Mouse (Mus musculus) Patski (cell line): ENCODE measurements around the gene Il21r. TPM values are rescaled to one million over a fixed set of nuclear protein-coding genes. Genes with fewer than 3 reads are reported as not detected.

Experiments used
- ATAC-seq: fragments of 100-300 bp; one replicate; pipeline ENCODE4 v1.8.0; 2021
- CTCF ChIA-PET: fragments of 350-600 bp; sonication (Branson Sonifier 250); formaldehyde crosslinking; loops from one replicate; lab custom pipeline; 2022; ENCODE audit warnings: inconsistent platforms; lab: Charles Lee
- POLR2A ChIA-PET: fragments of 350-600 bp; sonication (Branson Sonifier 250); formaldehyde crosslinking; loops from one replicate; lab custom pipeline; 2022; ENCODE audit warnings: antibody characterized with exemption, inconsistent platforms; lab: Charles Lee
- DNase-seq: peaks from one replicate; pipeline ENCODE4 v3.0.0-alpha.2; 2011; ENCODE audit warnings: low read depth, low spot score
- H3K27me3 ChIP-seq: fragments of 371-371 bp; one replicate; pipeline ENCODE4 v1.5.1; 2021
- CTCF ChIP-seq: fragments of 100-300 bp; IDR thresholded peaks from one replicate; pipeline ENCODE4 v1.5.1; 2021
- in situ Hi-C: fragments of 300-500 bp; cut with MboI; formaldehyde crosslinking; loops from 3 replicates; pipeline ENCODE4 v1.11.1; 2018; ENCODE audit warnings: low pct_unique_long_range_greater_than_20kb, mixed read lengths
- polyA plus RNA-seq: library from polyadenylated mRNA; unstranded; gene quantifications from one replicate; pipeline ENCODE4 v1.2.3, GENCODE M21; 2021

The Il21r gene
- polyA plus RNA-seq = not detected

DNA sequence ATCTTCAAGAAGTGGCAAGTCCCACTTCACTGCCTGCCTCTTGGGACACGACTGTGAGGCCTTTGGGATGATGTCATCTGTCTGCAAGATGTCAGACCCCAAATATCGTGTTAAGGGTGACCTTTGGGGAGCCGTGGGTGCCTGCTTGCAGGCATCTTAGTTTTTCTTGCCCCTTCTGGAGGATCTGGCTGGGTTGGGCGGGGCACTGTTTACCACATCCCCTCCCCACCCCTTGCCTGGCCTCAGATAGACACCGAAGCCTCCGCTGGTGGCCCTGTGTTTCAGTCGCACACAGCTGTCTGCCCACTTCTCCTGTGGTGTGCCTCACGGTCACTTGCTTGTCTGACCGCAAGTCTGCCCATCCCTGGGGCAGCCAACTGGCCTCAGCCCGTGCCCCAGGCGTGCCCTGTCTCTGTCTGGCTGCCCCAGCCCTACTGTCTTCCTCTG is at the start of gene Il21r:
TSS of gene Il21r (plus strand) at position 245 of the 447 bp plus-strand sequence.
- CTCF ChIA-PET = no interaction called here
- peaks cover 3% of the 10 kb centered on the region for H3K27me3 ChIP-seq
- in situ Hi-C loops = no loop called here
- DNase-seq (no peak), ATAC-seq (no peak)
- no peak for TF ChIP-seq CTCF
- POLR2A ChIA-PET = no interaction called here

DNA sequence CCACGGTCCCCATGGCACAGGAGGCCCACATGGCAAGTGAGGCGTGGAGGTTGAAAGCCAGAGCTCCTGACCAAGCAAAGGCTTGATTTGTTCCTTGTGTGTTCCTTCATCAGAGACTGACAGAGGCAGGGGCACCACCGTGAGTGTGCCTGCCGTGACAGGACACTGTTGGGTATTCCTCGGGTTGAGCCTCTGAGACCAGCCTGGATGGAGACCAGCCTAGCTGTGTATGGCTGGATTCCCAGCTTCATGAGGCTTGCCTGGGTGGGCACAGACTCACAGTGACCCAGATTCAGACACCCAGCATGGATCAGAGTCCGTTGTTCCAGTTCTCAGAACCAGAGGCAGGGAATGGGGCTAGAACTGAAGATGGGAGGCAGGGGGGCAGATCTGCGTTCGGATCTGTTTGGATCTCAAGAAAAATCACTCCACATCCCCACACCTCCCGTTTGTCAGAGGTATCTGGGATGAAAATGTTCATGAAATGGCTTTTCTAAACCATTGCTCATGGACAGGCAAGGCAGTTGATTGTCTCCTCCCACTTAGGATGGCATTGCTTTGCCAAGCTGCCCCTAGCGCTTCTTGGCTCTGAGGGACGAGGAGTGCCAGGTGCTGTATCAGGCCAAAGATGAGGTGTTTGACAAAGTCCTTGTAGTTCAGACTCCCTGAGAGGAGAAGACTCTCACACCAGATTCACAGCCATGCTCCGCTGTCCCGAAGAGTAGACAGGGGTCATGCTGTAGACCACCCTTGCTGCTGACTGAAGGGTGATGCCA is 49.4 kb upstream of the Il21r start:
- DNase-seq = no peak
- POLR2A ChIA-PET = no interaction called here
- in situ Hi-C loops = no loop called here
- CTCF ChIA-PET = no interaction called here
- ATAC-seq = no peak
- TF ChIP-seq CTCF = no peak
- H3K27me3 ChIP-seq = no peaks in the 10 kb centered on the region

DNA sequence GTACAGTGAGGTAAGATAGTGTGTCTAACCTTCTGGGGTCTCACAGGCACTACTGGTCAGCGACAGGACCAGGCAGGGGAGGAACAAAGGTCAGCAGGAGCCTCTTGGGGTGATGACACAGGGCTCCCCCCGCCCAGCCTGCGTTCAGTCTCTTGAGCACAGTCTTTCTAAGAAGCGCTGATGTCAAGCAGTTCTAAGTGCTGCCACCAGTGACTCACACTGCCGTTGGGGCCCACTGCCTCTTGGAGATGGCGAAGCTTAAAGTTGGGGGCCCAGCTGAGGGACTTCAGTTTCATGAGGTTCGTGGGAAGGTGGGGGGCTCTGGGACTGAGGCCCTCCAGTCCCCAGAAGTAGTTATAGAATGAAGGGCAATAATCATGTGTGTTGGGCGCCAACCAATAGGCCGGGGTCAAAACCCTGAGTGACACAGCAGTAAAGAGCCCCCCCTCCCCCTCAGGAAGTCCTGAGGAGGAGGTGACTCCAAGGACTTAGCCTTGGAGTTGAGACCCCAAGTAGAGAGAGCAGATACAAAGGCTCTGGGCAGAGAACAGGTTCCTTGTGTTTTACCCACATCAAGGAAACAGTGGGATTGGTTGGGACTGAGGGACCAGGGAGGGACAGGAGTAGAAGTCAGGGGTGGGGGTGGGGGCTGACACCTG is 48.6 kb upstream of the Il21r start:
- CTCF ChIA-PET = no interaction called here

DNA sequence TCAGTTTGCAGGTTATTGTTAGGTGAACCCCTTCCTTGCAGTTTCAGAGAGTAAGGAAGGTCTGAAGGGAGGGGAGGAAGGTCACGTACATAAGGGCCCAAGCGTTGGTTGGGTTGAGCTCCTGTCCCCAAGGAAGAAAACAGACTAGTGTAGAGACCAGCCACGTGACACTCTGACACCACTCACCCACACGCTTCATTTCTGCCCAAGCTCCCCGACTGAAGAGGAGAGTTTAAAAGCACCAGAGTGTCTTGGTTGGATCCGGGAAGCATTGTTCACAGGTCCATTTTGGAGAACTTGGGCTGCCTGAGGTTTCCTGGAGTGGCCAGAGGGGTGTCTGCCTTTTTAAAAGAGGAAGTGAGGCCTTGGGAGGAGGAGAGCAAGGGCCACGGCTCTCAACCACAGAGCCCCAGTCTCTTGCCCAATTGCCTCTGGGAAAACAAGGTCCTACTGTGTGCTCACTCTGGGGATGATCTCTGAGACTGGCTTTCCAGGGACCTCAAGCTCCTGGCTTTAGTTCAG is 47.8 kb upstream of the Il21r start:
- no peak for ATAC-seq
- no peaks in the 10 kb centered on the region for H3K27me3 ChIP-seq
- TF ChIP-seq CTCF = no peak
- CTCF ChIA-PET = no interaction called here
- POLR2A ChIA-PET = no interaction called here
- no peak for DNase-seq
- in situ Hi-C loops = no loop called here

More for the DNA sequence above, 48.6 kb upstream of the Il21r start:
- in situ Hi-C loops = no loop called here
- ATAC-seq = no peak
- POLR2A ChIA-PET = no interaction called here
- TF ChIP-seq CTCF = no peak
- no peak for DNase-seq
- H3K27me3 ChIP-seq = no peaks in the 10 kb centered on the region

DNA sequence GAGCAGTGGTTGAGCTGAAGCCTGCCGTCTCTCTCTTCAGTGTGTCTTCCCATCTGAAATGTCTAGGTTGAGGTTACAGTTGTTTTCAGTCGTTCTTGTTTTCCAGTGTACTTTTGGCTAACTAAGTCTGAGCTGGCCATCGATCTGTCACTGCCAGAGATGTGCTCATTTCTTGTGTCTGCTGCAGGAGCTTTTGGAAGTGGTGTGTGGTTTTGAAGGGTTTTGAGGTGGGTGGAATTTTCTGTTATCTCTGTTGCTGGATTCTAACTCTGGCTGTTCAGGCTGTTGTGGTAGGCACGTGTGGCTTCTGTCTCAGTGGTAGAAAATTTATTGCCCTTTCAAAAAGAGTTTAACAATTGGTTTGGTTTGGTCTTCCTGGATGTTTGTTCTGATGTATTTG is 47.1 kb upstream of the Il21r start:
- CTCF ChIA-PET = interaction anchor here (1.3 kb wide), 1 partner anchor 85 kb away, joined by 3 read pairs; no protein-coding TSS in a partner anchor
- POLR2A ChIA-PET = no interaction called here
- TF ChIP-seq CTCF = no peak

DNA sequence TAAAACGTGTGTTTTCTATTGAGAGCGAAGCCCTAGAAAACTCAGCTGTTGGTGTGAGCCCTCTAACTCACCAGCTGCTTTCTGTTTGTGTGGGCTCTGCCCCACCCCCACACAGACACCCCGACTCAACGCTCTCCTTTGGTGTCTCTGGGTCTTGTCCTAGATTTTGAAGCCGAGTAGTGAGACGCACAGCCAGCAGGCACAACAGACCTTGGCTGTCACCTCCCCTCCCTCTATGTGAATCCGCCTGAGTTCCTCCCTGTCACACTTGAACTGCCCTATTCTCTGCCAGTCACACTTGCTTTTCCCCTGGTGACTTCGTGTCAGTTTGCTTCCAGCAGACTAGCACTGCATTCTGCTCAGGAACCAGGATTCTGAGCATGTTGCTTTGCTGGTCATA is 46.4 kb upstream of the Il21r start:
- ChIA-PET CTCF (interaction anchor here (1.3 kb wide), 1 partner anchor 85 kb away, joined by 3 read pairs; no protein-coding TSS in a partner anchor), POLR2A (no interaction called here)
- H3K27me3 ChIP-seq = no peaks in the 10 kb centered on the region
- in situ Hi-C loops = no loop called here
- no peak for ATAC-seq
- TF ChIP-seq CTCF = no peak
- no peak for DNase-seq

More for the DNA sequence above, 47.1 kb upstream of the Il21r start:
- H3K27me3 ChIP-seq = no peaks in the 10 kb centered on the region
- in situ Hi-C loops = no loop called here
- DNase-seq (no peak), ATAC-seq (no peak)

DNA sequence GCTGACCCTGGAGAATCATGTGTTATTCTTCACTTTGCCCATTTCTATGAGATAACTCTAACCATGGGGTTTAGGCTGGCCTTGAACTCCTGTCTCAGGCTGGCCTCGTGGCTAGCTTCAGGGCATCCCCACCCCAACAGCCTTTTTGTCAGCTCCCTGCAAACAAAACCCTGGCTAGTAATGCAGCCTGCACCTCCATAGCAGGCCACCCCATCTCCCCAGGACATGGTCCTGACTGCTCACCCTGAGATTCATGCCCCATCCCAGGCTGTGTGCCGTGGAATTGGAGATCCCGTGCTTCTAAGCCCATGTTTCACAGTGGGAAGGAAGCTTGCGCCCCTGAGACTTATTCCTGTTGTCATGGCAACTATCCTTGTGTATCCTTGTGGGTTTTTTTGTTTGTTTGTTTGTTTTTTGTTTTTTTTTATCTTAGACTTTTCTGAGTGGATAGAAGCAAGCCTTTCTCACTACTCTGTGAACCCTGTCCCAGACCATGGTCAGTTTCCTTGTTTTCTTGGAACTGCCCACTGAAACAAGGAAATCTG is 44.8 kb upstream of the Il21r start:
- POLR2A ChIA-PET = interaction anchor here (1.9 kb wide), 1 partner anchor 11 kb away, joined by 4 read pairs; no protein-coding TSS in a partner anchor
- no peak for DNase-seq
- no peaks in the 10 kb centered on the region for H3K27me3 ChIP-seq
- CTCF ChIA-PET = no interaction called here
- ATAC-seq = no peak
- in situ Hi-C loops = no loop called here
- no peak for TF ChIP-seq CTCF

DNA sequence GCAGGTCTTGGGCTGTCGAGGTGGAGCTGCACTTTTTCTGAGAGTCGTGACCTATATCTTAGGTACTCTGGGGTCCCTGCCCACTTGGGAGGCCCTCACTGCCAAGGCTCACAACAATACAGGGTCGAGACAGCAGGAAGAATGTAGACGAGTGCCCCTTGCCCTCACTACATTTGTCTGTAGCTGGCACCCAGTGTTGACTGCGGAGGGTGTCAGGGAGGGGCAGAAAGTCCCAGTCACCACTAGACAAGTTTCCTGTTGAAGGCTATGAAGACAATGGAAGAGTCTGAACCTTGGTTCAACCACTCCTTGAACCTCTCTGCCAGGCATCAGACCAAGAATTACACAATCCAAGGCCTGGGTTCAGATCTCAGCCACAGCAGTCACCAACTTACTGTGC is 44.2 kb upstream of the Il21r start:
- ATAC-seq = no peak
- DNase-seq = no peak
- POLR2A ChIA-PET = interaction anchor here (1.9 kb wide), 1 partner anchor 10 kb away, joined by 4 read pairs; no protein-coding TSS in a partner anchor

DNA sequence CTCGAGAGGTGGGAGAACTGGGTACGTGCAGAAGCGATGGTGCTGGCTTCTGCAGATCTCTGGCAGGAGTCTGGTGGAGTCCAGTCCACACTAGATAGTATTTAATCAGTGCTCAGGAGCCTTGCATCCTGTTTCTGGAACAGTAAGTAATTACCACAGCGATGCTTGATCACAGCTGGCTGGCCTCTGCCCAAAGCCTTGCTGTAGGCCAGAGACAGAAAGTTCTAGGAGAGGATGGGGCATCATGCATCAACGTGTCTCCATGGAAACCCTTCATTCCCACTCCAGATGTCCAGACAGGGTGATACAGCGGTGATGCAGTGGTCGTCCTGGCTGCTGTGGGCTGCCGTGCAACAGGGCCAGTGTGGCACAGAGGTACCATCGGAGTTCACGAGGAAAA is 43.7 kb upstream of the Il21r start:
- CTCF ChIA-PET = no interaction called here
- ATAC-seq = no peak
- POLR2A ChIA-PET = no interaction called here
- TF ChIP-seq CTCF = no peak
- DNase-seq = no peak
- in situ Hi-C loops = no loop called here
- H3K27me3 ChIP-seq = no peaks in the 10 kb centered on the region

More for the DNA sequence above, 44.2 kb upstream of the Il21r start:
- no peaks in the 10 kb centered on the region for H3K27me3 ChIP-seq
- in situ Hi-C loops = no loop called here
- TF ChIP-seq CTCF = no peak
- CTCF ChIA-PET = no interaction called here

DNA sequence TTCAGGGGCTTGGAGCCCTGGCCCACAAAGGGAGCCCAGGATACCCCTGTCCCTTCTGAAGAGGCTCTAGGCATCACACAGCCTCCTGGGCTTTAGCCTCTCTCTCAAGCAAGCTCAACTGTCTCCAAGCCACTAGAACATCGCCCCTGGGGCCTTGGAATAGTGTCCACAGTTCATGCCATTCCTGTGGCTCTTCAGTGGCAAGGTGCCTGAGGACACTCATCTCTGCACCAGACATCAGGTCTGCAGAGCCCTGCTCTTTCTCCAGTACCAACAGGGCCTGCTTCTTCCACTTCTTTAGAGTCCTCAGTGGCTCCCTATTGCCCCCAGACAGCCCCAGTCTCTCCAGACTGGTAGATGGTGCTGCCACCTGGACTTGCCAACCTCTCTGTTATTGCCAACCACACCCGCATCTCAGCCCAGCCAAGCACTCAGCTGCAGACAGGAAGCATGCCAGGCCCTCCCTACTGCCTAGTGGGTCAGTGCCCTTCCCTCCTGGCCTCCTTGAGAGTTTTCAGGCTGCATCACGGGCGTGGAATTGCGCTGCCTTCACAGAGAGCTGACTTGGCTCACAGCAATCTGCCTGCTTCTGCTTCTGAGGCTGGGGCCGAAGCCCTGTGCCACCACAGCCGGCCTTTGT is 43.0 kb upstream of the Il21r start:
- DNase-seq (no peak), ATAC-seq (no peak)
- ChIA-PET POLR2A (no interaction called here), CTCF (no interaction called here)
- in situ Hi-C loops = no loop called here
- H3K27me3 ChIP-seq = no peaks in the 10 kb centered on the region
- no peak for TF ChIP-seq CTCF
